Mouse (Mus musculus) olfactory bulb, adult 2 months (tissue): ENCODE data around the gene Bace1. TPM values are rescaled to one million over a fixed set of nuclear protein-coding genes. Genes with fewer than 3 reads are reported as not detected.
A peak's percentile ranks its signal among the peaks of the same experiment; 100 is the strongest.

Source experiments
- H3K27ac ChIP-seq: fragments of 200-500 bp; 2 replicates; pipeline ENCODE4 v1.5.1; 2012; ENCODE audit warnings: low read depth, low read length; ENCODE audit not compliant: insufficient read depth
- H3K4me1 ChIP-seq: fragments of 200-500 bp; 2 replicates; pipeline ENCODE4 v1.6.1; 2012; ENCODE audit warnings: low read length; ENCODE audit not compliant: control insufficient read depth, insufficient read depth
- H3K4me3 ChIP-seq: fragments of 200-500 bp; 2 replicates; pipeline ENCODE4 v1.5.1; 2012; ENCODE audit warnings: mild to moderate bottlenecking, low read depth, low read length, moderate library complexity; ENCODE audit not compliant: insufficient read depth
- CTCF ChIP-seq: fragments of 200-500 bp; IDR thresholded peaks from 2 replicates; pipeline ENCODE4 v1.5.1; 2012; ENCODE audit warnings: low read depth, mild to moderate bottlenecking, low read length, moderate library complexity; ENCODE audit not compliant: insufficient read depth
- POLR2A ChIP-seq: fragments of 200-500 bp; IDR thresholded peaks from 2 replicates; pipeline ENCODE4 v1.6.1; 2012; ENCODE audit warnings: mild to moderate bottlenecking, low read depth, low read length, moderate library complexity; ENCODE audit not compliant: insufficient read depth
- WGBS: fragments of 180-500 bp; shearing (Covaris S2); methylation state at CpG from one replicate; pipeline ENCODE4 v1.1.7; 2018; 5-methylcytosine and 5-hydroxymethylcytosine counted together
- polyA plus RNA-seq: library from polyadenylated mRNA; stranded (reverse); fragments of >200 nt; gene quantifications from 2 replicates; pipeline ENCODE4 v1.2.4, GENCODE M21; 2012; ENCODE audit warnings: low replicate concordance; ENCODE audit not compliant: missing spikeins, insufficient read depth, insufficient read length

Bace1 gene
- polyA plus RNA-seq, 1 experiment: not detected

DNA sequence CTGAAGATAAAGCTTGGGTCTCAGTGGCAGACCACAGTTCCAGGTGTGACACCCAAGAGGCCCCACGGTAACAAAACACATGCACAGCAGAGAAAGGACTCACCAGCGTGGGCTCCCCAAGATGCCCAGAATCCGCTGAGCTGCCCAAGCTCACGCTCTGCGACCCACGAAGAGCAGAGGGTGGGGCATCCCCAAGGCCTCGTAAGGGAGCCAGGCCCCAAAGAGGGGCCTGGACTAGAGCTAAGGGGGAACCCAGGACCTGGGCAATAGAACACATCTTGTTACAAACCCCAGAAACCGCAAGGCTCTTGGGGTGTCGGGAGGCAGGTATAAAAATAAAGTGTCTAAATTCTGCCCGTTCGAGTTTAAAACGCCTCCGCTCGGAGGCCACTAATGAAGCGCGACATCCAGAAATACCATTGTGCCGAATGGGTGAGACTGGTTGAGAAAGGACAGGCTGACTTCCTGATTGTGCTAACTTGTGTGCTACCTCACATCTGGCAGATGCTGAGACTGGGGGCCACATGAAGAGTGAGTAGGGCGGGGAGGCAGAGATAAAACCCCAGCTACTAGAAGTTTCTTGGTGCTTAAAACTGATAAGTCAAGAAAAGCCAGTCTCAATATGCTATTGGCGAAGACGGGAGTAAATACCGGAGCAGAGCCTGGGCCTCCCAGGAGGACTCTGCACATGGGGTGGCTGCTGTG is 35.2 kb upstream of the Bace1 start:
- no peak for TF ChIP-seq CTCF
- no peak for TF ChIP-seq POLR2A
- peaks cover 51% of the 10 kb centered on the region for H3K4me1 ChIP-seq
- H3K4me3 ChIP-seq: no peak overlapping the region
- no peak overlapping the region for H3K27ac ChIP-seq
- WGBS: 70% methylated on average over 21 of the region's 21 CpGs

DNA sequence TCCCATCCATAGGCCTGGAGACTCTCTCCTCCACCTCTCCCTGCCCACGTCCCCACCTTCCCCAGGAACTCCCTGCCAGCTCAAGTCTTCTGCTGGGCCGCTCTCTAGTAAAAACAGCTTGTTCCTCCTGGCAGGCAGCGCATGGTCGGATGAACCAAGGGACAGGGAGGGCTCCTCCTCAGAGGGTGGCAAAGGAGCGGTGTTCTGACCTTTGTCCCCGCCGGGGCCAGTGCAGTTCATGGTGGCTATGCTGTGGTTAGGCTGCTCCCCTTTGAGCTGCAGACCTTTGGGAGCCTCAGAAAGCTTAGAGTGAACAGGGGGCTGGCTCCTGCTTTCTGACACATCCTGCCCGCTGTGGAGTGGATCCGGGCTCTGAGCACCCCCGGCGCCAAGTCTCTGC is 31.5 kb upstream of the Bace1 start:
- H3K4me3 ChIP-seq: no peak overlapping the region
- WGBS: 92% methylated on average over 11 of the region's 11 CpGs
- TF ChIP-seq POLR2A (no peak), CTCF (no peak; the same call in 1 of the 2 replicates)
- H3K4me1 ChIP-seq: peaks cover 39% of the 10 kb centered on the region
- H3K27ac ChIP-seq: no peak overlapping the region

DNA sequence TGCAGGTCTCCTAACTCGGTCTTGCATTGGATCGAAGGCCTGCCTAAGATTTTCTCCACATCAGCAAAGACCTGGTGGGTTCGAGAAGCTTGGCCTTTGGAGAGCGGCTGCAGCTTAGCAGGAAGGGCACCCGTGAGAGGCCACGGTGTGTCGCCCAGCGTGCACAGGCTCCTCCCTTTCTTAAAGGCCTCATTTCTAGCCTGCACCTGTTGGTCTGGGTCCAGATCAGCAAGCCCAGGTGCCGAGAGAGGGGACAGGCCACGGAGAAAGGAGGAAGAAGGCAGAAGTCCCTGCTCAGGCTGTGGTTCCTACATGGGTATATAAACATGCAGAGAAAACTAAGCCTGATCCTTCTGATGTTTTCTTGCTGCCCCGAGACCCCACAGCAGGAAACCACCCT is 31.0 kb upstream of the Bace1 start:
- H3K4me1 ChIP-seq: peaks cover 39% of the 10 kb centered on the region
- H3K27ac ChIP-seq: no peak overlapping the region
- no peak for TF ChIP-seq CTCF
- TF ChIP-seq POLR2A: no peak
- WGBS: 93% methylated on average over 11 of the region's 11 CpGs
- no peak overlapping the region for H3K4me3 ChIP-seq

DNA sequence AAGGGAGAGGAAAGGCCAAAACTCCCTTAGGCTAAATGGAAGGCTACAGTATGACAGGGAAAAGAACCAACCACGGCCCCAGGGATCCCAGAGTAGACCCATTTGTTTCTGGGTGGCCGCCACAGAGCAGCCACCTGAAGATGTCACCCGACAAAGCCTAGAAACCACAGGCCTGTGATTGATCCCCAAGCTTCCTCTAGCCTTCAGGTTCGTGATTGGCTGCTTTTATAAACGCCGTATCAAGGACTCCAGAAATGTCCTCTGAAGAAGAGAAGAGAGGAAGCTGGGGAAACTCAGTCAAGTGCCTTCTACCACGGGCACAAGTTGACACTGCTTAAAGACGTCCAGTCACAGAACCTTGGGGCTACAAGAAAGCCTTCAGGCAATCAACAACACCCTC is 30.6 kb upstream of the Bace1 start:
- Histone ChIP-seq H3K27ac (no peak overlapping the region), H3K4me1 (peaks cover 36% of the 10 kb centered on the region), H3K4me3 (no peak overlapping the region)
- 95% methylated on average over 8 of the region's 8 CpGs for WGBS
- TF ChIP-seq POLR2A (no peak), CTCF (no peak)

DNA sequence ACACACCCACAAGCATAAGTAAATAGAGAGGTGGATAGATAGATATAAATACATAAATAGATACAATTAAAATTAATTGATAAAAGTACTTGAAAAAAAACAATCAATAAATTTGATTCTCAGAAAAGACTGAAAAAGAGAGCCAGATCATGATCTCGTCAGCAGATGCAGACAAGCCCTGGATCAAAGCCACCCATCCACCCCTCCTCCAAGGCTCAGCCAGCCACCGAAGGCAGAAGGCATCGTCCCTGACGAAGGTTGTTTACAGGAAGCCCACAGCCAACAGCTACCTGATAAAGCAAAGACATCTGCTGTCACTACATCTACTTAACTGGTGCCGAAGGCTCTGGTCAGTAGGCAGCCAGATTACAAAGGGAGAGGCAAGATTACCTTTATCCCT is 26.4 kb upstream of the Bace1 start:
- WGBS: 82% methylated on average over 5 of the region's 5 CpGs
- H3K4me3 ChIP-seq: no peak overlapping the region
- H3K27ac ChIP-seq: no peak overlapping the region
- peaks cover 8% of the 10 kb centered on the region for H3K4me1 ChIP-seq
- TF ChIP-seq CTCF (no peak), POLR2A (no peak)

DNA sequence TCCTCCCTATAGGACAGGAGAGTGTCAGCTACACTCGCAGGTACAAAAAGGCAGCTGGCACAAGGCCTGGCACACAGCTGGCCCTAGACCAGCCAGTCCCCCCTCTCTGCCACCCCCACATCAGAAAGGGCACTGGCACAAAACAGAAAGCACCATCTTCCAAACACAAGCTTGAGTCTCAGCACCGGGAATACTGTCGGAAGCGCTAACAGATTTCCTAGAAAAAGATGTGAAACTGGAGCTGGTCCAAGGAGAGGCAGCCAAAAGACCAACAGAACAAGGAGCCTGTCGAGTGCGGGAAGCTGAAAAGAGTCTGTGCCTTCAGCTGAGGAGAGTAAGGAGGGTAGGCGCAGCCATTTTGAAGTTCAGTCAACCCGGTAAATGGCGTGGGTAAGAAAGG is 23.3 kb upstream of the Bace1 start:
- 0 out of 2 replicates have a peak overlapping the region, but pooled peaks have one; percentile 7 for H3K27ac ChIP-seq
- TF ChIP-seq POLR2A: no peak
- TF ChIP-seq CTCF: no peak
- H3K4me3 ChIP-seq: no peak overlapping the region
- H3K4me1 ChIP-seq: peaks cover 7% of the 10 kb centered on the region
- 41% methylated on average over 9 of the region's 9 CpGs for WGBS

DNA sequence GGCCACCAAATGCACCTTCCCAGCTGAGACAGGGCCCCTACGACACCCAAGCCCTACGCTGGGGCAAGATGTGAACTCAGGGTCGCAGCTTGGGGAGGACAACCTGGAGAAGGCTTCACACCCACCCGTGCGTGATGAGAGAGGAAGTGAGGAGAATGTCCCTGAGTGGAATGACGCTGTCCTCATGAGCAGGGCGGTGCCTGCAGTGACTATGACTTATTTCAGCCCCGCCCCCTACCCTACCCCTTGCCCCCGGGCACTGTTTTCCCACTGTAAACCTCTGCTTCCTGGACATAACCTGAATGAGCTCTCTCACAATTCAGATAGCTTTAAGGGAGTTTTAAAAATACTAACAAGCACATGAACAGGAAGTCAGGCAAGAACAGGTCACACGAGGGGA is 22.9 kb upstream of the Bace1 start:
- WGBS: 85% methylated on average over 10 of the region's 10 CpGs
- Histone ChIP-seq H3K27ac (0 out of 2 replicates have a peak overlapping the region, but pooled peaks have one; percentile 7), H3K4me1 (peaks cover 7% of the 10 kb centered on the region), H3K4me3 (no peak overlapping the region)
- TF ChIP-seq CTCF (no peak), POLR2A (no peak)

DNA sequence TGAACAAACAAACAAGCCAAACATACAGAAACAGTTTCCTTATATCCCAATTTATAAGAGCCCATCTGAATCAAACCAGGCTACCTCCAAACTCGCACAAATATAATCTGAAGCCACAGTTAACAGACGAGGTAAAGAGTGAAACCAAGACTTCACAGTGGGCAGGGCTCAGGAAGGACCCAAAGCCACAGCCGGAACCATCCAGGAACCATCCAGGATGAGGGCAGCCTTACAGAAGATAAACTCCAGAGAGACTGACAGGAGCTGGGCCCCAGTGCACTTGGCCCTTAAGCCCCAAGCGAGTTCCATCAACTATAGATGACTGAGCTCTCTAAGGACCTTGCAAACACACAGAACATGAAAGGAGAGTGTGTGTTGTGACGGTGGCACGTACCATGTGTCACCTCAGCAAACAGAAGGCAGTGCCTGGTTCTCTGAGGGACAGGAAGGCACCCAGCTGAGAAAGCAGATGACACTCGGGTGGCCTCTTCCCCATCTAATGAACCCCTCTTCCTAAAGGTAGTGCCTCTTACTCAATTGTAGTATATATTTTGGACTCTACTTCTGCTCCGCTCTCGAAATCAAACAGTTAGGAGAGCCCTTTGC is 19.9 kb upstream of the Bace1 start:
- WGBS: 89% methylated on average over 9 of the region's 9 CpGs
- Histone ChIP-seq H3K27ac (no peak overlapping the region), H3K4me3 (no peak overlapping the region), H3K4me1 (peaks cover 7% of the 10 kb centered on the region)
- TF ChIP-seq CTCF: no peak
- no peak for TF ChIP-seq POLR2A

DNA sequence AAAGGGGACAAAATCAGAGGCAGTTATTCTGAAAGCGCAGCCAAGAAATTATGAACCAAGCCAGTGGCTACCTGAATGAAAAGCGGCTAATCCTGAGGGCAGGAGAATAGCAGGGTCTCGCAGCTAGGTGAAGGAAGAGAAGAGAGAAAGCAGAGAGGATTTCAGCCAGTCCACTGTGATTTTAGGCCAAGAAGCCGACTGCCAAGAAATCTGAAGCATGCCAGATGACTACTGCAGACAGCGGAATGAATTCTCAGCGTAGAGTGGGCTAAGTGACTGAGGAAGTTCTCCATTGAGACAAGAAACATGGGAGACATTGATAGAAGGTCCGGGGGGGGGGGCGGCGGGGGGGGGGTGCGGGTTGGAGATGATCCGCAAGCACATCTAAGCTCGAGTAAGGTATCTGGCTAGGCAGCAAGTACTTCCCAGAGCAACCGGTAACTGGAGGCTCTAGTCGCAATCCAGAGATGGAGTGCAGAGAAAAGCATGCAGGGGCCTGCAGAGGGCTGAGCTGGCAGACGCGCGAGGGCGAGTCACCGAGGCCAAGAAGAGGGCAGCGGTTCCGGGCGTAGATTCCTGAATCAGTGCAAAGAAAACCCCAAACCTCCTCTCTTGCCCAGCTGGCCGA is 10.6 kb upstream of the Bace1 start:
- 3% methylated on average over 23 of the region's 23 CpGs for WGBS
- peak overlapping the region; percentile 67 for H3K4me3 ChIP-seq
- peaks cover 3% of the 10 kb centered on the region; the same call in 1 of the 2 replicates for H3K4me1 ChIP-seq
- H3K27ac ChIP-seq: no peak overlapping the region
- TF ChIP-seq POLR2A (no peak), CTCF (no peak)
